Mouse (Mus musculus) embryonic facial prominence, embryonic 14.5 days (tissue): Measurements from ENCODE around the gene Ccdc142. TPM values are rescaled to one million over a fixed set of nuclear protein-coding genes. Genes with fewer than 3 reads are reported as not detected.

ENCODE experiments used
- ATAC-seq: fragments of 200-750 bp; cut with Nextera tagmentation; 2 replicates; pipeline ENCODE4 v1.8.0; 2017; ENCODE audit warnings: low read depth, moderate number of reproducible peaks, moderate TSS enrichment
- DNase-seq: peaks from one replicate; pipeline ENCODE4 v3.0.0-alpha.2; 2015; ENCODE audit warnings: low spot score
- H3K27ac ChIP-seq: fragments of 300-500 bp; sonication (generic); replicated peaks from 2 replicates; pipeline ENCODE4 v1.5.1; 2014; ENCODE audit warnings: low read depth, mild to moderate bottlenecking, low read length, moderate library complexity
- H3K27me3 ChIP-seq: fragments of 300-500 bp; sonication (generic); replicated peaks from 2 replicates; pipeline ENCODE4 v1.6.1; 2014; ENCODE audit warnings: low read length; ENCODE audit not compliant: control insufficient read depth, insufficient read depth
- H3K36me3 ChIP-seq: fragments of 300-500 bp; sonication (generic); 2 replicates; pipeline ENCODE4 v1.6.1; 2014; ENCODE audit warnings: low read length, mixed read lengths; ENCODE audit not compliant: control insufficient read depth, insufficient read depth
- H3K4me1 ChIP-seq: fragments of 300-500 bp; sonication (generic); 2 replicates; pipeline ENCODE4 v1.6.1; 2014; ENCODE audit warnings: antibody characterized with exemption, low read length; ENCODE audit not compliant: control insufficient read depth, insufficient read depth
- H3K4me2 ChIP-seq: fragments of 300-500 bp; sonication (generic); 2 replicates; pipeline ENCODE4 v1.6.1; 2014; ENCODE audit warnings: low read depth, mild to moderate bottlenecking, low read length, moderate library complexity, mixed read lengths
- H3K4me3 ChIP-seq: fragments of 300-500 bp; sonication (generic); 2 replicates; pipeline ENCODE4 v1.5.1; 2014; ENCODE audit warnings: low read depth, mild to moderate bottlenecking, low read length
- H3K9ac ChIP-seq: fragments of 300-500 bp; sonication (generic); 2 replicates; pipeline ENCODE4 v1.6.1; 2014; ENCODE audit warnings: low read depth, mild to moderate bottlenecking, low read length, moderate library complexity, mixed read lengths
- H3K9me3 ChIP-seq: fragments of 300-500 bp; sonication (generic); 2 replicates; pipeline ENCODE4 v1.6.1; 2016; ENCODE audit warnings: low read length; ENCODE audit not compliant: control insufficient read depth
- WGBS: fragments of 180-500 bp; shearing (Covaris S2); extraction: QIAGEN DNeasy Blood & Tissue Kit; methylation state at CpG from one replicate; pipeline ENCODE4 v1.1.7; 2014; 5-methylcytosine and 5-hydroxymethylcytosine counted together
- polyA plus RNA-seq: library from polyadenylated mRNA; unstranded; fragments of >200 nt; fragmentation: Nextera tagmentation; extraction: Ambion mirVana; gene quantifications from 2 replicates; pipeline ENCODE4 v1.2.1, GENCODE M21; 2014

The Ccdc142 gene
- polyA plus RNA-seq, 1 experiment from 2014 or later, result 3.4 TPM

GRCm38 (mm10) chr6:83137576-83137950, 36.2 kb downstream of the Ccdc142 start:
- Histone ChIP-seq H3K27ac (peak overlapping the region; percentile 97), H3K4me1 (peaks cover 48% of the 10 kb centered on the region), H3K9me3 (no peaks in the 10 kb centered on the region), H3K9ac (peak overlapping the region; percentile 74), H3K27me3 (no peaks in the 10 kb centered on the region), H3K4me2 (peak overlapping the region; percentile 62), H3K36me3 (no peaks in the 10 kb centered on the region), H3K4me3 (peak overlapping the region; percentile 45)
- ATAC-seq (peak; percentile 84), DNase-seq (peak; percentile 95)
- 3% methylated on average over 6 of the region's 12 CpGs for WGBS

- Histone ChIP-seq H3K9me3 (no peaks in the 10 kb centered on the region), H3K27ac (peak overlapping the region; percentile 97), H3K4me3 (peak overlapping the region; percentile 45), H3K4me1 (peaks cover 48% of the 10 kb centered on the region), H3K9ac (peak overlapping the region; percentile 74), H3K4me2 (peak overlapping the region; percentile 62), H3K27me3 (no peaks in the 10 kb centered on the region), H3K36me3 (no peaks in the 10 kb centered on the region)
- peak; percentile 32 for ATAC-seq
- WGBS, result 2% methylated on average over 11 of the region's 11 CpGs
- DNase-seq, result peak; percentile 81
These were observed 36.7 kb downstream of the Ccdc142 start for GRCm38 (mm10) chr6:83138056-83138455.

- Histone ChIP-seq H3K4me2 (no peak overlapping the region), H3K4me1 (peaks cover 45% of the 10 kb centered on the region)
These were observed 38.6 kb downstream of the Ccdc142 start for GRCm38 (mm10) chr6:83140044-83140443.

GRCm38 (mm10) chr6:83141636-83142035, 40.2 kb downstream of the Ccdc142 start:
- H3K4me3 ChIP-seq, result peak overlapping the region; percentile 28
- peaks cover 10% of the 10 kb centered on the region; the same call in 1 of the 2 replicates for H3K36me3 ChIP-seq
- peak overlapping the region; percentile 70 for H3K4me2 ChIP-seq
- ATAC-seq, result no peak
- 26% methylated on average over 4 of the region's 4 CpGs for WGBS
- no peaks in the 10 kb centered on the region for H3K27me3 ChIP-seq
- no peak for DNase-seq
- no peak overlapping the region for H3K27ac ChIP-seq
- H3K9ac ChIP-seq, result peak overlapping the region; percentile 62
- peaks cover 29% of the 10 kb centered on the region for H3K4me1 ChIP-seq
- no peaks in the 10 kb centered on the region for H3K9me3 ChIP-seq

More at GRCm38 (mm10) chr6:83140044-83140443, 38.6 kb downstream of the Ccdc142 start:
- no peaks in the 10 kb centered on the region for H3K36me3 ChIP-seq
- no peak overlapping the region for H3K4me3 ChIP-seq
- H3K27me3 ChIP-seq, result no peaks in the 10 kb centered on the region
- 0 out of 2 replicates have a peak overlapping the region, but pooled peaks have one; percentile 74 for H3K9ac ChIP-seq
- no peak overlapping the region for H3K27ac ChIP-seq
- DNase-seq (no peak), ATAC-seq (no peak)
- H3K9me3 ChIP-seq, result no peaks in the 10 kb centered on the region
- 80% methylated on average over 8 of the region's 8 CpGs for WGBS

- H3K4me2 ChIP-seq, result peak overlapping the region; percentile 70
- H3K27ac ChIP-seq, result peak overlapping the region; percentile 33
- no peaks in the 10 kb centered on the region for H3K9me3 ChIP-seq
- WGBS, result 8% methylated on average over 37 of the region's 41 CpGs
- ATAC-seq (no peak), DNase-seq (no peak)
- H3K4me3 ChIP-seq, result peak overlapping the region; percentile 28
- H3K36me3 ChIP-seq, result peaks cover 17% of the 10 kb centered on the region
- H3K9ac ChIP-seq, result peak overlapping the region; percentile 62
- H3K27me3 ChIP-seq, result no peaks in the 10 kb centered on the region
- peaks cover 28% of the 10 kb centered on the region for H3K4me1 ChIP-seq
These were observed 40.9 kb downstream of the Ccdc142 start for GRCm38 (mm10) chr6:83142211-83142731.

GRCm38 (mm10) chr6:83142886-83143285, 41.5 kb downstream of the Ccdc142 start:
- Histone ChIP-seq H3K4me1 (peaks cover 28% of the 10 kb centered on the region), H3K9me3 (no peaks in the 10 kb centered on the region), H3K4me3 (no peak overlapping the region), H3K9ac (no peak overlapping the region), H3K27me3 (no peaks in the 10 kb centered on the region), H3K27ac (peak overlapping the region; percentile 33), H3K4me2 (peak overlapping the region; percentile 70), H3K36me3 (peaks cover 22% of the 10 kb centered on the region)
- WGBS, result 61% methylated on average over 11 of the region's 11 CpGs
- peak; percentile 53 for DNase-seq
- ATAC-seq, result no peak

GRCm38 (mm10) chr6:83145209-83145608, 43.8 kb downstream of the Ccdc142 start:
- DNase-seq (no peak), ATAC-seq (no peak)
- WGBS, result 84% methylated on average over 2 of the region's 2 CpGs
- Histone ChIP-seq H3K9me3 (no peaks in the 10 kb centered on the region), H3K36me3 (peaks cover 45% of the 10 kb centered on the region), H3K4me2 (no peak overlapping the region), H3K9ac (no peak overlapping the region), H3K27me3 (no peaks in the 10 kb centered on the region), H3K4me3 (no peak overlapping the region), H3K27ac (0 out of 2 replicates have a peak overlapping the region, but pooled peaks have one; percentile 8), H3K4me1 (peaks cover 11% of the 10 kb centered on the region)

GRCm38 (mm10) chr6:83145805-83146204, 44.4 kb downstream of the Ccdc142 start:
- Histone ChIP-seq H3K36me3 (peaks cover 51% of the 10 kb centered on the region), H3K27ac (peak overlapping the region; percentile 8; the same call in 1 of the 2 replicates), H3K27me3 (no peaks in the 10 kb centered on the region), H3K4me2 (no peak overlapping the region), H3K4me1 (peaks cover 11% of the 10 kb centered on the region), H3K4me3 (no peak overlapping the region), H3K9me3 (no peaks in the 10 kb centered on the region), H3K9ac (0 out of 2 replicates have a peak overlapping the region, but pooled peaks have one; percentile 14)
- no peak for DNase-seq
- 63% methylated on average over 9 of the region's 9 CpGs for WGBS
- no peak for ATAC-seq

GRCm38 (mm10) chr6:83147280-83147679, 45.9 kb downstream of the Ccdc142 start:
- 56% methylated on average over 7 of the region's 7 CpGs for WGBS
- ATAC-seq, result no peak

More at GRCm38 (mm10) chr6:83147280-83147679, 45.9 kb downstream of the Ccdc142 start:
- Histone ChIP-seq H3K4me1 (peaks cover 3% of the 10 kb centered on the region), H3K27ac (no peak overlapping the region), H3K4me2 (no peak overlapping the region), H3K36me3 (peaks cover 65% of the 10 kb centered on the region), H3K4me3 (no peak overlapping the region), H3K9me3 (no peaks in the 10 kb centered on the region), H3K27me3 (no peaks in the 10 kb centered on the region), H3K9ac (no peak overlapping the region)
- DNase-seq, result no peak
